Comparison of ENCODE assay signal across 8 mouse cellular contexts in the genomic region with DNA sequence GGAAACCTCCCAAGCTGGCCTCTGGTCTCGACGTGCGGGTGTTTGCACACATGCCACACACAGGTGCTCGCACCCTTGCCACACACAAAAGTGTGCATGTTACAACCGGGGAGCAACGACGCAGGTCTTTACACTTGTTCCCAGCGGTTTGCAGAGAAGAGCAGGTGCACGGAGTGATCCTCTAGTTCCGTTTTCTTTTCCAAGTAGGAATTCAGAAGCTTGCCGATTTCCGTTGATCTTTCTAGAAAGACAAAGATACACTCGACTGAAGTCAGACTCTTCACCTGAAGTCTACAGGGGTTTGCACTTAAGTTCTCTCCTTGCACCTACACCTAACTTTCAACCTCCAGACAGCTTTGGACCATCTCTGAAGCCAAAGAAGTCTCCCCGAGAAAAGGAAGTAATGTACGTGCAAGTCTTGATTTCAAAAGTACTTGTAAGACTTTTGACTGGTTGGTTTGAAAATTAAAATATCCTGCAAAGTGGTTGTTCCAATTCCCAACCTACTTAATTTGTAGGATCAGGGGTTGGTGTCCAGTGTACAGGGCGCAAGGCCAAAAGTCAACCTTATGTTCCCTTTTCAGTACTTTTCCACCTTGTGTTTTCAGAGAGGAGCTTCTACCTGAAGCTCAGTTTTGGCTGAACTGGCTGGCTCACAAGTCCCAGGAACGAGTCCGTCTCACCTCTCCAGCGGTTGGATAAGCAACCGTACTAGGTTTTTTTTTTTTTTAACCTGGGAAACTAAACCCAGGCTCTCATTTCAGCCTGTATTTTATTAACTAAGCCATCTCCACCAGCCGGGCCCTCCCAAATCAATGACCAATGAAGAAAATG. TPM values are rescaled to one million over a fixed set of nuclear protein-coding genes. Genes with fewer than 3 reads are reported as not detected.
DNase-seq lines count a peak whose midpoint lies in the region; ATAC-seq lines count a peak whose summit lies in the region.

No protein-coding gene starts in this region.

- H3K4me2 ChIP-seq in kidney, embryonic 16.5 days (replicated peaks; ENCODE audit: low read depth, low read length), result peak overlapping the region; percentile 78
- H3K4me2 ChIP-seq in hindbrain, embryonic 15.5 days, result peak overlapping the region; percentile 94

- H3K9me3 ChIP-seq in kidney, embryonic 16.5 days (ENCODE audit: low read length), result no peaks in the 10 kb centered on the region
- H3K9me3 ChIP-seq in hindbrain, embryonic 15.5 days, result no peaks in the 10 kb centered on the region

- 72% methylated on average over 21 of the region's 21 CpGs for whole genome bisulfite sequencing in kidney, embryonic 16.5 days
- WGBS in hindbrain, embryonic 15.5 days, result 78% methylated on average over 21 of the region's 21 CpGs

- DNase-seq in kidney, postnatal 4 days, result no peak
- DNase-seq in naive thymus-derived CD4-positive, alpha-beta T cell, adult 2 months (ENCODE audit: low read depth), result peak; percentile 28
- no peak for DNase-seq in frontal cortex, adult 2 months (ENCODE audit: extremely low spot score in 1 of 2, low spot score in 1 of 2)
- no peak for DNase-seq in gastrocnemius, postnatal 4 days (ENCODE audit: low spot score in 2 of 2)
- no peak for DNase-seq in left cerebral cortex, adult 9 months (ENCODE audit: low spot score in 2 of 2)

- H3K36me3 ChIP-seq in kidney, embryonic 16.5 days (ENCODE audit: insufficient read depth, low read length), result peaks cover 28% of the 10 kb centered on the region
- peaks cover 21% of the 10 kb centered on the region for H3K36me3 ChIP-seq in hindbrain, embryonic 15.5 days

- no peaks in the 10 kb centered on the region for H3K27me3 ChIP-seq in kidney, embryonic 16.5 days (ENCODE audit: insufficient read depth, low read length)
- H3K27me3 ChIP-seq in hindbrain, embryonic 15.5 days, result no peaks in the 10 kb centered on the region

- peak overlapping the region; percentile 87 for H3K9ac ChIP-seq in kidney, embryonic 16.5 days (replicated peaks; ENCODE audit: low read length)
- H3K9ac ChIP-seq in hindbrain, embryonic 15.5 days, result peak overlapping the region; percentile 72

- H3K27ac ChIP-seq in kidney, embryonic 16.5 days (ENCODE audit: low read length), result peak overlapping the region; percentile 85
- H3K27ac ChIP-seq in brown adipose tissue, adult 24 weeks (replicated peaks; ENCODE audit: low read depth, low read length), result no peak overlapping the region
- H3K27ac ChIP-seq in hindbrain, embryonic 15.5 days (replicated peaks), result peak overlapping the region; percentile 83; the same call in 1 of the 2 replicates

- peaks cover 33% of the 10 kb centered on the region for H3K4me1 ChIP-seq in kidney, embryonic 16.5 days (ENCODE audit: insufficient read depth, low read length)
- peaks cover 7% of the 10 kb centered on the region for H3K4me1 ChIP-seq in brown adipose tissue, adult 24 weeks (ENCODE audit: control insufficient read depth, insufficient read depth, insufficient read length, low read length)
- peaks cover 37% of the 10 kb centered on the region for H3K4me1 ChIP-seq in hindbrain, embryonic 15.5 days (replicated peaks)

- no peak for ATAC-seq in kidney, embryonic 16.5 days (ENCODE audit: low FRiP score, low TSS enrichment)
- no peak for ATAC-seq in hindbrain, embryonic 15.5 days (ENCODE audit: low FRiP score, low read depth)

- peak overlapping the region; percentile 78 for H3K4me3 ChIP-seq in kidney, embryonic 16.5 days (ENCODE audit: low read length)
- H3K4me3 ChIP-seq in brown adipose tissue, adult 24 weeks (ENCODE audit: insufficient read depth, low read depth, low read length), result peak overlapping the region; percentile 76
- peak overlapping the region; percentile 89 for H3K4me3 ChIP-seq in hindbrain, embryonic 15.5 days

RNA-seq across cellular contexts. Expression of gene Dtymk, which starts 0.8 kb away (rescaled TPM):
- polyA plus RNA-seq in kidney, embryonic 16.5 days (2015; fragmentation: Nextera tagmentation; extraction: Ambion mirVana), result 233 and 259 TPM in 2 replicates
- 39.9 and 45.2 TPM in 2 replicates for polyA plus RNA-seq in brown adipose tissue, adult 24 weeks (2012; ENCODE audit: insufficient read depth, insufficient read length, missing spikeins)
- 146 and 148 TPM in 2 replicates for polyA plus RNA-seq in hindbrain, embryonic 15.5 days (2015; fragmentation: Nextera tagmentation; extraction: Ambion mirVana)
- 95.9 and 97.4 TPM in 2 replicates for polyA plus RNA-seq in frontal cortex, adult 2 months (2012; rRNA removed)
- 10 to 100 TPM; 64.3 to 65.5 TPM for total RNA-seq in gastrocnemius, postnatal 4 days (2021)

RNA-seq across cellular contexts. Expression of gene Ing5, which starts 2.9 kb away (rescaled TPM):
- 20.6 TPM in 2 replicates for polyA plus RNA-seq in kidney, embryonic 16.5 days (2015; fragmentation: Nextera tagmentation; extraction: Ambion mirVana)
- polyA plus RNA-seq in brown adipose tissue, adult 24 weeks (2012; ENCODE audit: insufficient read depth, insufficient read length, missing spikeins), result 5.0 and 6.1 TPM in 2 replicates
- 9.8 and 9.9 TPM in 2 replicates for polyA plus RNA-seq in hindbrain, embryonic 15.5 days (2015; fragmentation: Nextera tagmentation; extraction: Ambion mirVana)
- polyA plus RNA-seq in frontal cortex, adult 2 months (2012; rRNA removed), result 8.1 and 8.4 TPM in 2 replicates
- 1 to 10 TPM; 6.5 to 7.9 TPM for total RNA-seq in gastrocnemius, postnatal 4 days (2021)

RNA-seq across cellular contexts. Expression of gene D2hgdh, which starts 23.8 kb away (rescaled TPM):
- 19.2 and 22.3 TPM in 2 replicates for polyA plus RNA-seq in kidney, embryonic 16.5 days (2015; fragmentation: Nextera tagmentation; extraction: Ambion mirVana)
- polyA plus RNA-seq in brown adipose tissue, adult 24 weeks (2012; ENCODE audit: insufficient read depth, insufficient read length, missing spikeins), result 23.7 and 30.9 TPM in 2 replicates
- 16.9 and 17.1 TPM in 2 replicates for polyA plus RNA-seq in hindbrain, embryonic 15.5 days (2015; fragmentation: Nextera tagmentation; extraction: Ambion mirVana)
- polyA plus RNA-seq in frontal cortex, adult 2 months (2012; rRNA removed), result 17.3 and 17.6 TPM in 2 replicates
- total RNA-seq in gastrocnemius, postnatal 4 days (2021), result 10 to 100 TPM; 19.6 to 24.0 TPM

RNA-seq across cellular contexts. Expression of gene Thap4, which starts 46.2 kb away (rescaled TPM):
- polyA plus RNA-seq in kidney, embryonic 16.5 days (2015; fragmentation: Nextera tagmentation; extraction: Ambion mirVana), result 74.5 and 75.3 TPM in 2 replicates
- 23.4 and 24.1 TPM in 2 replicates for polyA plus RNA-seq in brown adipose tissue, adult 24 weeks (2012; ENCODE audit: insufficient read depth, insufficient read length, missing spikeins)
- polyA plus RNA-seq in hindbrain, embryonic 15.5 days (2015; fragmentation: Nextera tagmentation; extraction: Ambion mirVana), result 43.8 and 50.9 TPM in 2 replicates
- polyA plus RNA-seq in frontal cortex, adult 2 months (2012; rRNA removed), result 34.8 and 38.4 TPM in 2 replicates
- total RNA-seq in gastrocnemius, postnatal 4 days (2021), result 10 to 100 TPM; 44.2 to 45.4 TPM

RNA-seq across cellular contexts. Expression of gene Atg4b, which starts 49.6 kb away (rescaled TPM):
- polyA plus RNA-seq in kidney, embryonic 16.5 days (2015; fragmentation: Nextera tagmentation; extraction: Ambion mirVana), result 85.3 and 95.0 TPM in 2 replicates
- 34.8 and 43.4 TPM in 2 replicates for polyA plus RNA-seq in brown adipose tissue, adult 24 weeks (2012; ENCODE audit: insufficient read depth, insufficient read length, missing spikeins)
- polyA plus RNA-seq in hindbrain, embryonic 15.5 days (2015; fragmentation: Nextera tagmentation; extraction: Ambion mirVana), result 84.5 and 100 TPM in 2 replicates
- polyA plus RNA-seq in frontal cortex, adult 2 months (2012; rRNA removed), result 49.9 and 50.6 TPM in 2 replicates
- total RNA-seq in gastrocnemius, postnatal 4 days (2021), result 10 to 100 TPM; 41.7 to 46.7 TPM
